Mouse (Mus musculus) midbrain, embryonic 10.5 days (tissue): ENCODE data around the gene Rab13. TPM values are rescaled to one million over a fixed set of nuclear protein-coding genes. Genes with fewer than 3 reads are reported as not detected.
A peak's percentile ranks its signal among the peaks of the same experiment; 100 is the strongest.

Source experiments
- DNase-seq: peaks from one replicate; pipeline ENCODE4 v3.0.0-alpha.2; 2017; ENCODE audit warnings: low spot score
- H3K27ac ChIP-seq: fragments of 300-500 bp; sonication (generic); replicated peaks from 2 replicates; pipeline ENCODE4 v1.5.1; 2016; ENCODE audit warnings: mild to moderate bottlenecking
- H3K27me3 ChIP-seq: fragments of 300-500 bp; sonication (generic); 2 replicates; pipeline ENCODE4 v1.6.1; 2016; ENCODE audit warnings: low read depth, mild to moderate bottlenecking; ENCODE audit not compliant: poor library complexity, severe bottlenecking
- H3K36me3 ChIP-seq: fragments of 300-500 bp; sonication (generic); 2 replicates; pipeline ENCODE4 v1.6.1; 2016; ENCODE audit warnings: mild to moderate bottlenecking, moderate library complexity
- H3K4me1 ChIP-seq: fragments of 300-500 bp; sonication (generic); 2 replicates; pipeline ENCODE4 v1.6.1; 2016
- H3K4me3 ChIP-seq: fragments of 300-500 bp; sonication (generic); 2 replicates; pipeline ENCODE4 v1.5.1; 2016; ENCODE audit warnings: mild to moderate bottlenecking, moderate library complexity
- H3K9me3 ChIP-seq: fragments of 300-500 bp; sonication (generic); replicated peaks from 2 replicates; pipeline ENCODE4 v1.6.1; 2016; ENCODE audit warnings: mild to moderate bottlenecking
- WGBS: fragments of 180-500 bp; shearing (Covaris S2); methylation state at CpG from one replicate; pipeline ENCODE4 v1.1.7; 2016; 5-methylcytosine and 5-hydroxymethylcytosine counted together
- polyA plus RNA-seq: library from polyadenylated mRNA; unstranded; fragments of >200 nt; fragmentation: Nextera tagmentation; extraction: Ambion mirVana; gene quantifications from 2 replicates; pipeline ENCODE4 v1.2.1, GENCODE M21; 2016

The Rab13 gene
- polyA plus RNA-seq, 1 experiment from 2014 or later: 26.8 TPM

GRCm38 (mm10) chr3:90254419-90255193 is 41.1 kb downstream of the Rab13 start:
- Histone ChIP-seq H3K9me3 (no peaks in the 10 kb centered on the region), H3K4me1 (peaks cover 22% of the 10 kb centered on the region), H3K4me3 (peak overlapping the region; percentile 90), H3K27me3 (no peaks in the 10 kb centered on the region), H3K36me3 (peaks cover 54% of the 10 kb centered on the region), H3K27ac (peak overlapping the region; percentile 91)
- no peak for DNase-seq
- 1% methylated on average over 41 of the region's 41 CpGs for WGBS

- Histone ChIP-seq H3K27me3 (no peaks in the 10 kb centered on the region), H3K27ac (peak overlapping the region; percentile 91), H3K9me3 (no peaks in the 10 kb centered on the region), H3K4me1 (peaks cover 22% of the 10 kb centered on the region), H3K4me3 (peak overlapping the region; percentile 90), H3K36me3 (peaks cover 54% of the 10 kb centered on the region)
- 26% methylated on average over 2 of the region's 2 CpGs for WGBS
- no peak for DNase-seq
Measured at GRCm38 (mm10) chr3:90255194-90255565, 41.7 kb downstream of the Rab13 start.

DNA sequence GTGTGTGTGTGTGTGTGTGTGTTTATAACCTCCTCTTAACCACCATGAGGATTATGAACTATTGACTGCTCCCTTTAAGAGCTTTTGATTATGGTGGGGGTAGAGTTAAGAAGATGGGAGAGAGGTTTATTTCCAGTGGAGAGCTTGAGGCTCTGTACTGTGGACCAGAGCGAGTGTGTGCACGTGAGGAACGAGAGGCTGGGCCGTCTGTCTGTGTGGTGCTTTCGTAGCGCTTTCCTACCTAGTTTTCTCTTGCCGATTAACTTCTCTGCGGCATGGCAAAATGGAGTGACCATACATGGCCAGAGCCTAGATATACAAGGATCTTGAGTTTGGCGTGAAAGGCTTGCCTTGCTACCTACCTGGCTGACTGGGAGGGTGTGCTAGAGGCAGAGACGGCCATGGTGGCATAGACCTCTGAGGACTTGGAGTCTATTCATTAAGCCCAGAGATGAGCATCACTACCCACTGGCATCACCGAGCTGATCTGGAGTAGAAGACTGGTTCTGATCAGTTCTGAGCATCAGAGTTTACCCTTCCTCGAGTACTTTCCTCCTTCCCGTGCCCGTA is 42.4 kb downstream of the Rab13 start:
- no peak overlapping the region for H3K27ac ChIP-seq
- peaks cover 54% of the 10 kb centered on the region for H3K36me3 ChIP-seq
- WGBS: 93% methylated on average over 14 of the region's 14 CpGs
- H3K9me3 ChIP-seq: no peaks in the 10 kb centered on the region
- no peaks in the 10 kb centered on the region for H3K27me3 ChIP-seq
- no peak for DNase-seq
- peak overlapping the region; percentile 90; the same call in 1 of the 2 replicates for H3K4me3 ChIP-seq
- peaks cover 22% of the 10 kb centered on the region for H3K4me1 ChIP-seq

DNA sequence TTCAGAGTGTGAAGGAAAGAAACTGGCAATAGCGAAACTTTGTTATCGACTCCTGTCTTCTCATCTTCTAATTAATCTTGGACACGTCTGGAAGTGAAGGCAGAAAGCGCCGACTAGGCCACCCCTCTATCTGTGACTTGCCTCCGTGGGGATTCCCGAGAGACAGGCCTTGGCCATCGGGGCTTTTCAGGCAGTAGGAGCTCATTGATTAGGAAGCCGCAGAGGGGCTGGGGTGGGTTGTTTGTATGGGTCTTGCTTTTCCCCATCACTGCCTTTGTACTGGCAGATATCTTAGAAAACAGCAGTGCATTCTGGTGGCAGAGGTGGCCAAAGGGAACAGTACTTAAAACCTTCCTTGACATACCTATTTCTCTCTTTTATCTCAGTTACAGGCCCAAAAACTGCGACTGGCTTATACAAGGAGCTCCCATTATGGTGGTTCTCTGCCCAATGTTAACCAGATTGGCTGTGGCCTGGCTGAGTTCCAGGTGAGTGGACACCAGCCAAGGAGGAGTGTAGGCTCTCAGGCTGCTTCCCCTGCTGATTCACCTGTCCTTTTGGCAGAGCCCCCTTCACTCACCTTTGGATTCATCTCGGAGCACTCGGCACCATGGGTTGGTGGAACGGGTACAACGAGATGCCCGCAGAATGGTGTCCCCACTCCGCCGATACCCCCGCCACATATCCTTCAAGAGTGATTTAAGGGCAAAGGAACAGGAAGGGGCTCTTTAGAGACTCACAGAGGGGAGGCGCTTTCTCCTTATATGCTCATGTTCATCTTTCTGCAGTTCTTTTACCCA is 43.4 kb downstream of the Rab13 start:
- H3K9me3 ChIP-seq: no peaks in the 10 kb centered on the region
- H3K4me1 ChIP-seq: peaks cover 22% of the 10 kb centered on the region
- DNase-seq: no peak
- peaks cover 54% of the 10 kb centered on the region for H3K36me3 ChIP-seq
- H3K27me3 ChIP-seq: no peaks in the 10 kb centered on the region
- WGBS: 94% methylated on average over 19 of the region's 19 CpGs
- no peak overlapping the region for H3K27ac ChIP-seq
- H3K4me3 ChIP-seq: no peak overlapping the region

- no peak for DNase-seq
- peaks cover 70% of the 10 kb centered on the region for H3K36me3 ChIP-seq
Measured at GRCm38 (mm10) chr3:90258521-90258920, 45.0 kb downstream of the Rab13 start.

DNA sequence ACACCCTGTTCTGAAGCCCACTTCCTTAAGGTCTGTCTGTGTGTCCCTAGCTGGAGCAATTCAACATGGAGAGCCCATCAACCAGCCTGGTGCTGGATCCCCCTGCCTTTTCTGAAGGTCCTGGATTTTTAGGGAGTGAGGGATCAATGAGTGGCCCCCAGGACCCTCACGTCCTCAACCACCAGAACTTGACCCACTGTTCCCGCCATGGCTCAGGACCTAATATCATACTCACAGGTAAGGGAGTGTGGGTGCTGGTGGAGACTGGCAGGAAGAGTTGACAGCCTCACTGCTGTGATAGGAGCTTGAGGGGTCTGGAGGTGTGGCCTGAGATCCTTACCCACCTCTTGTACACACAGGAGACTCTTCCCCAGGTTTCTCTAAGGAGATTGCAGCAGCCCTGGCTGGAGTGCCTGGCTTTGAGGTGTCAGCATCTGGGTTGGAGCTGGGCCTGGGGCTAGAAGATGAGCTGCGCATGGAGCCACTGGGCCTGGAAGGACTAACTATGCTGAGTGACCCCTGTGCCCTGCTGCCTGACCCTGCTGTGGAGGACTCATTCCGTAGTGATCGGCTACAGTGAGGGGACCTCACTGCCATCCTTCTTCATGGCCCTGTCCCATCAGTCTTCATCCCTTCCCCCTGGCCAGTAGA is 49.8 kb downstream of the Rab13 start:
- Histone ChIP-seq H3K27me3 (no peaks in the 10 kb centered on the region), H3K27ac (no peak overlapping the region), H3K36me3 (peaks cover 71% of the 10 kb centered on the region), H3K9me3 (no peaks in the 10 kb centered on the region), H3K4me3 (no peak overlapping the region; the same call in 1 of the 2 replicates), H3K4me1 (peaks cover 30% of the 10 kb centered on the region)
- WGBS: 91% methylated on average over 5 of the region's 5 CpGs
- DNase-seq: no peak

More at GRCm38 (mm10) chr3:90258521-90258920, 45.0 kb downstream of the Rab13 start:
- H3K9me3 ChIP-seq: no peaks in the 10 kb centered on the region
- 93% methylated on average over 4 of the region's 4 CpGs for WGBS
- no peak overlapping the region for H3K27ac ChIP-seq
- no peak overlapping the region for H3K4me3 ChIP-seq
- no peaks in the 10 kb centered on the region for H3K27me3 ChIP-seq
- peaks cover 19% of the 10 kb centered on the region for H3K4me1 ChIP-seq

GRCm38 (mm10) chr3:90264687-90265033 is 51.2 kb downstream of the Rab13 start:
- DNase-seq: peak; percentile 26
- peaks cover 69% of the 10 kb centered on the region for H3K36me3 ChIP-seq
- WGBS: 38% methylated on average over 10 of the region's 10 CpGs

DNA sequence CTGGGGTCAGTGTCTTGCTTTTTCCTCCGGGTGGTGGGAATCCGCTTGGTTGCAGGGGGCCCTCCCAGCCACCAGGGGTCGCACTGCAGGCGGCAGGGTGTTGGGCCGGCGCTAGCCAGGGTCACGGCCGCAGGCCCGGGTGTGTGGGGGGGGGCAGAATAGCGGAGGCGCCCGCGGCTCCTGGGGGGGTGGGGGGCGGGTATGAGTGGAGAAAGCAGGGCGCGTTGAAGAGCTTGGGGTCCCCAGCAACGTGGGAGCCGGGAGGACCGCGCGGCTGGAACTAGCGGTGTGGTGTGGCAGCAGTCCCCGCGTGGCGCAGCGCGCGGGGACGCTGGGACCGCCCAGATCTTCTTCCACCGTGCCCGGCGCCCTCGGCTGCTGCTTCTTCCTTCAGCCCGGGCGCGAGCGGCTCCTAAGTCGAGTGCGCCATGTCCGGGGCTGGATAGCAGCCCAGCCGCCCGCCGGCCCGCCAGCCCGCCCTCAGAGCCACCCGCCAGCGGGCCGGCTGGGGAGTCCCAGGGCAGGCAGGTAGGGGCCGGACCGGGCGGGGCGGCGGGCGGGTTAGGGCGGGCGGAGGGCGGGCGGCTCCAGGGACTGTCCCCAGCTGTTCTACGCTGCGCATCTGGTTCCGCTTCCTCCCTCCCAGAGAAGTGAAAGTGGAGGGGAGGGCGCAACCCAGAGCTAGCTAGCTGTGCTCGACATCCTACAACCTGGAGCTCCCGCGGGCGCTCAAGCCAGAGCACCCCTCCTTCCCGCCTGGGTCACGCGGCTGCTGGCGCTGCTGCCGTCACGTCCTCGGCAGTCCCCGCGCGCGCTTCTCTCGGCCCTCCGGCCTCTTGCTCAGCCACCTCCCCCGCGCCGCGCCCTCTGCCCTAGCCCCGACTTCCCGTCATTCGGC is 51.8 kb downstream of the Rab13 start, which contains the start of gene Dennd4b:
Dennd4b (plus strand) TSS at position 152 of the 898 bp plus-strand sequence.
- WGBS: under 1% methylated on average over 81 of the region's 87 CpGs

More at GRCm38 (mm10) chr3:90264687-90265033, 51.2 kb downstream of the Rab13 start:
- peaks cover 30% of the 10 kb centered on the region for H3K4me1 ChIP-seq
- peak overlapping the region; percentile 91 for H3K4me3 ChIP-seq
- peak overlapping the region; percentile 98 for H3K27ac ChIP-seq
- H3K9me3 ChIP-seq: no peaks in the 10 kb centered on the region
- no peaks in the 10 kb centered on the region for H3K27me3 ChIP-seq

GRCm38 (mm10) chr3:90265932-90266741 is 52.6 kb downstream of the Rab13 start:
- peak overlapping the region; percentile 98 for H3K27ac ChIP-seq
- H3K9me3 ChIP-seq: no peaks in the 10 kb centered on the region
- peaks cover 30% of the 10 kb centered on the region for H3K4me1 ChIP-seq
- H3K36me3 ChIP-seq: peaks cover 69% of the 10 kb centered on the region
- DNase-seq: no peak
- WGBS: 29% methylated on average over 16 of the region's 16 CpGs
- peak overlapping the region; percentile 91 for H3K4me3 ChIP-seq
- H3K27me3 ChIP-seq: no peaks in the 10 kb centered on the region

More for the DNA sequence above, 51.8 kb downstream of the Rab13 start, which contains the start of gene Dennd4b:
- H3K27ac ChIP-seq: peak within 1 kb of the TSS; percentile 98
- H3K9me3 ChIP-seq: no peaks in the 10 kb centered on the region
- peak; percentile 91 for DNase-seq
- peaks cover 69% of the 10 kb centered on the region for H3K36me3 ChIP-seq
- H3K4me1 ChIP-seq: peaks cover 30% of the 10 kb centered on the region
- H3K27me3 ChIP-seq: no peaks in the 10 kb centered on the region
- H3K4me3 ChIP-seq: peak within 1 kb of the TSS; percentile 91

GRCm38 (mm10) chr3:90266901-90267775 is 53.6 kb downstream of the Rab13 start:
- H3K9me3 ChIP-seq: no peaks in the 10 kb centered on the region
- no peaks in the 10 kb centered on the region for H3K27me3 ChIP-seq
- WGBS: 92% methylated on average over 20 of the region's 20 CpGs
- H3K4me3 ChIP-seq: peak overlapping the region; percentile 91; the same call in 1 of the 2 replicates
- H3K36me3 ChIP-seq: peaks cover 69% of the 10 kb centered on the region
- H3K27ac ChIP-seq: peak overlapping the region; percentile 98
- peaks cover 30% of the 10 kb centered on the region for H3K4me1 ChIP-seq
- DNase-seq: no peak
